Mouse (Mus musculus) adrenal gland, adult 8-10 months (tissue): Measurements from ENCODE around the gene Atp13a1. TPM values are rescaled to one million over a fixed set of nuclear protein-coding genes. Genes with fewer than 3 reads are reported as not detected.

Source experiments
- DNase-seq: peaks from one replicate; pipeline ENCODE4 v3.0.0; 2022
- total RNA-seq, 4 experiments: library from RNA; stranded (reverse); gene quantifications; 2 replicates each; pipeline ENCODE4 v1.2.4; 2022

Gene Atp13a1
- 10 to 100 TPM; 38.4 to 44.3 (median 40.4) TPM for total RNA-seq

DNA sequence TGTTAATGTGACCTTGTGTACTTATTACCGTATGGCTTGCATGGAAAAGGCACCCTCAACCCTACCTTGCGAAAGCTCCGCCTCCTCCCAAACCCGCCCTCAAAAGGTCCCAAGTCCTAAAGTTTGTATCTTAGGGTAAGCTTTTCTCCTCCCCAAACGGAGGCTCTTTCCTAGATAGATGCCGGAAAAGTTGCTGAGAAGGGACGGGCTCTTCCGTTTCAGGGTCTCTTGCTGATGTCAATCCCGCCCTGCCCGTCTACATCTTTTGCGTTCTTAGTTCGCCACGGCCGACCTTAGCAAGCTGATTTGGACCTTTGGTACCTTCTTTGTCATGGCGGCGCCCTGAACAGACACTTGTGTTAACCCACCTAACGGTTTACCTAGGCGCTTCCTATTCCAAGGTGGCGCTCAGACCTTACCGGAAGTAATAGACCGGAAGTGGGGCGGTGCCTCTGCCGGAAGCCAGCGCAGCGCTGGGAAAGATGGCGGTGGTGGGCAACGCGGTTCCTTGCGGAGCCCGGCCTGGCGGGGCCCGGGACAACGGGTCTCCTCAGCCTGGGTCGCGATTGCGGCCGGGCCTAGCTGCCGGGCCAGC is at the start of gene Atp13a1, which contains the start of gene Zfp866:
Gene Atp13a1, plus strand, starts transcription at position 391 of the 595 bp plus-strand sequence.
Gene Zfp866, minus strand, starts transcription at position 406 of the 595 bp plus-strand sequence.
- peak; percentile 78 for DNase-seq

GRCm38 (mm10) chr8:69741231-69741630 is 49.7 kb upstream of the Atp13a1 start:
- no peak for DNase-seq

DNA sequence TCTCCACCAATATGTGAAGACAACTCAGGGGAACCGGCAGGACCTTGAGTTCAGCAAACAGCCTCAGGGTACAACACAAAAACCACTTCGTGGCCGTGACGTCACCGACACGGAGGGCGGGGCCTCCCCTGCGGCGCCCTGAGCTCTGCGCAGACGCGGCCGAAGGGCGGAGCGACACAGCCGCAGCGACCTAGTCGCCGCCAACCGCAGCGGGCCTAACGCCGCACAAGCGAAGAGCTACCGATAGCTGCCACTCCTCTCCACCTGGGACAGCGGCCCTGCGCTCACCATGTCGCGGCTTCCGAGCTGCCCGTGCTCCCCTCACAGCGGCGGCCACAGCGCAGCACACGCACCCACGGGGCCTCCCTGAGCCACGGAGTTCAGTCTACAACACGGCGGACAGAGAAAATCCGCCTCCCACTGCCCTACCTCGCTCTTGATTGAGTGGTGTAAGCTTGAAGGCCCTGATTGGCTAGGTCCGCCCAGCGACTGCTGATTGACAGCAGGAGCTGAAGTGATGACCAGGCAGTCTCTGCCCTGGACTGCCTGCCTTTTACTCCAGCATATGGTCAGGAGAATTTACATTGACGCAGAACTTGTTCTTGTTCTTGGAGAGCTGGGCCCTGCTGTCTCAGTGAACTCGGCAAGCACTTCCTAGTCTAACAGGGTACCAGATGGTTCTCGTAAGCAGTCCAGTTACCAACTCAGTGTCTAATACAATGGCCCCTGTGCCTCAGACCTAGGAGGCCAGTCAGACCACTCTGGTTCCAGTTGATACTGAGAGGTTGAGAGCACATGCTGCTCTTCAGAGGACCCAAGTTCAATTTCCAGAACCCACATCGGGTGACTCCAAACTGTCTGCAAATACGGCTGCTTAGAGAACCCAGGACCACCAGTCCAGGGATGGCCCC is 41.2 kb upstream of the Atp13a1 start, which contains the start of gene Zfp963:
Gene Zfp963, minus strand, starts transcription at position 427 of the 911 bp plus-strand sequence.
- peak; percentile 91 for DNase-seq

DNA sequence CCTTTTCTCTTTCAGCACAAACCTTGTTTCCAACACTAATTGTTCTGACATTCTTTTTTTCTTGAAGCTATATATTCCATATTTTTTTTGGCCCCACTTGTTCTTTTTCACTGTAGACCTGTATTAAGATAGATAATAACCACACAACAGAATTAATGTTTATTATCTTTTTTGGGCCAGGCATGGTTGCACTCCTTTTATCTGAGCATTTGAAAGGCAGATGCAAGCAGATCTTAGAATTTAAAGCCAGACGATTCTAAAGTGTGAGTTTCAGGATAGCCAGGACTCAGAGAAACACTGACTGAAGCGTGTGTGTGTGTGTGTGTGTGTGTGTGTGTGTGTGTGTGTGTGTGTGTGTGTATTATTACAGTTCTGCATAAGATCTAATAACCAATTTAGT is 38.5 kb upstream of the Atp13a1 start:
- no peak for DNase-seq

DNA sequence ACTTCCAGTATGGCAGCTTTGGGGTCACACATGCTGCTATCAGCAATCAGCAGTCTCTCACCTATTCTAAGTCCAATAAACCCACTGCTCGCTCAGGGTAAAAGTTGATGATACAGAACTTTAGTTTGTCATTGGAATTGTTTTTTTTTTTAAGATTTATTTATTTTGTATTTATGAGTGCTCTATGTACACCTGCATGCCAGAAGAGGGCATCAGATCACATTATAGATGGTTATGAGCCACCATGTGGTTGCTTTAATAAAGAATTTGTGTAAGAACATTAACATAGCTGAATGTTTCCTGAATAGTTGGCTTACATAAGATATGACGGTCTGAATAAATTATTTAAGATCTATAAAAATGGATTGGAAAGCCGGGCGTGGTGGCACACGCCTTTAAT is 32.6 kb upstream of the Atp13a1 start:
- DNase-seq = no peak

- DNase-seq = no peak
These were observed 29.0 kb upstream of the Atp13a1 start for GRCm38 (mm10) chr8:69761814-69762445.

GRCm38 (mm10) chr8:69771221-69771620 is 19.7 kb upstream of the Atp13a1 start:
- no peak for DNase-seq

GRCm38 (mm10) chr8:69772106-69772505 is 18.9 kb upstream of the Atp13a1 start:
- no peak for DNase-seq

- peak; percentile 87 for DNase-seq
These were observed 16.3 kb upstream of the Atp13a1 start, which contains the start of gene Gm20422 for GRCm38 (mm10) chr8:69774503-69775148. Gene Gm20422 (minus strand): TSS chr8:69774886.

DNA sequence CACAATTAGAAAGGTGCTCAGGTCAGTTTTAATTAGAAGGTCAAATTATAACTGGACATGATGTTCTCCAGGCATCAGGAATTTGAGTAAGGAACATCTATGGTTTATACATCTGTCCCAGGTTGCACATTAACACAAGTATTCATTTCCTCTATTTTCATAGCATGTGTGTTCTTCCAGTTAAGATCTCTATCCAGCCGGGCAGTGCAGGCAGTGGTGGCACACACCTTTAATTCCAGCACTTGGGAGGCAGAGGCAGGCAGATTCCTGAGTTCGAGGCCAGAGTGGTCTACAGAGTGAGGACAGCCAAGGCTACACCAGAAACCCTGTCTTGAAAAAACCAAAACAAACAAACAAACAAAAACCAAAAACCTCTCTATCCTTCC is 15.8 kb upstream of the Atp13a1 start:
- DNase-seq = no peak

DNA sequence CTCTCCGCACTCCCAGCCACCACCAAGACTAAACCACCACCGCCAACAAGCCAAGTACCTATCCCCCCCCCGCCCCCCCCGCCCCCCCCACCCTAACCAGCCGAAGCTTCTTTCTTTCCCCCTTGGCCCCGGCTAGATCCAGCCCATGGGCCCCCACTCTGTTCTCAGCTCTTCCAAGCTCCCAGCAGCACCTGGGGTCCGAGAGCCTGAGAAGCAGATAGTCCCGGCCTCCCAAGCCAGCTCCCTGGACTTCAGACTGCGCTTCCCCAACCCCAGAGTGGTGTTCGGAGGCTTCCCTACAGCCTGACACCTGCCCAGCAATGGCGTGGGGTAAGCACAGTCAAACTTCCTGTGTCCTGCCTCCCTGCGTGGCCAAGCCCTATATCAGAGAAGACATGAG is 13.9 kb upstream of the Atp13a1 start:
- no peak for DNase-seq

DNA sequence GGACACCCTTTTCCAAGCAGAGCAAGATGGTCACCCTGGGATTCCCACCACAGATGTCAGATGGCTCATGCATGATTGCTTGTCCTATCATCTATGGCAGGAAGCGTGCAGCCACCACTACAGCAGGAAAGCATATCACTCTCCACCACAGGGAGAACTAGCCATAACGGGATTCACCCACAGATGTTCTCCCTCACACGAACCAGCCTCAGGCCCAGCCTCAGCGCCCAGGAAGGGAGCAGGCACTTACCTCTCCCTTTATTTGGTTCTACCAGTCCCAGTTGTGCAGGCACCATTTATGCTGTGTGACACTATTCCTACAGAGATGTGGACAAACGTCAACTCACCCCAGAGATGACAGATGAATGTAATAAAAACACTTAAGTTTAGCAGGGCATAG is 1.9 kb upstream of the Atp13a1 start:
- DNase-seq = no peak

DNA sequence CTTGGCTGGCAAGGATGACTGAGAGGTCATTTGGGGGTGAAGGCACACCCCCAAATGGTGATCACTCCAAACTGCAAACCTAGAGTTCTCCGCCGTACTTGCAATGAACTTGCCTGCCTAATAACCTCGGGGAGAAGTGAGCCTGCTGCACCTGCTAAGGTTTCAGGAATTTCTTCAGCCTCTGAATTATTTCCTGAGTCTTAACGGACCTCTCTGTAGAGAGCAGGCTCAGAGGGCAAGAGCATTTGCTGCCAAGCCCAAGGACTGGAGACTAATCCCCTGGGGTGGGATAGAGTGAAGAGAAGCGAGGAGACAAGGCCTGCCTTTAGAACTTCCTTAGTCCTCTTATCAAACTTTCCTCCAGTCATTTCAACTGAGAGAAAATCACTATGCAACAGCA is 1.2 kb upstream of the Atp13a1 start:
- no peak for DNase-seq

DNA sequence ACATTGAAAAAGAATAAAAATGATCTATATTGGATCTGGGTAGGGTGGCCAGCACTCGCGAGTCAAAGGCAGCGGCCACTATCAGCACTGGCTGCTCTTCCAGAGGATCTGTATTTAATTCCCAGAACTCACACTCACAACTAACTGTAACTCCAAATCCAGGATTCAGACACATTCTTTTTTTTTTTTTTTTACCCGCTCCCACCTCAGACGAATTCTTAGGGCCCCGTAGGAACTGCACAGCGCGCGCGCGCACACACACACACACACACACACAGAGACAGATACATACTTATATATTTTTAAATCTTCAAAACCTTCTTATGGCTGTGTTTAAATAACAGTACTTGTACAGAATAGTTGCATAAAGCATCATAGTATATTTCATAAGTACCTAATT is 599 bp upstream of the Atp13a1 start:
- no peak for DNase-seq

GRCm38 (mm10) chr8:69791415-69792068 is 579 bp downstream of the Atp13a1 start:
- no peak for DNase-seq

GRCm38 (mm10) chr8:69793666-69794065 is 2.7 kb downstream of the Atp13a1 start:
- no peak for DNase-seq

DNA sequence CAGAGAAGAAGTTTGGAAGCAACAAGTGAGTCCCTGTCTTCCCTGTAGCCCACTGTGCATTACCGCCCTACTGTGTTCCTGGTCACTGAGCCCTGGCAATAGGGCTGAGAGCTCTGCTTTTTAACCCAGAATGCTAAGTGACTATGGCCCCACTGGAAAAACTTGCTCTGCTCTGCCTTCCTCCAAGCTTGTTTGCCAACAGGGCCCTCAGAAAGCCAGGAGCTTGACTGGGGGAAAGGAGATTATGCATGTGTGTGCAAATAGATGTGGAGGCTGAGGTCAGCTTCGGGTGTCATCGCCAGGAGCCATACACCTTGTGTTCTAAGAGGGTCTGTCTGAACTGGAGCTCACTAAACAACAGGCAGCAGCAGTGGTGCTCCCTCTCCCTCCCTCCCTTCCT is 3.1 kb downstream of the Atp13a1 start:
- no peak for DNase-seq

- DNase-seq = no peak
These were observed 3.9 kb downstream of the Atp13a1 start for GRCm38 (mm10) chr8:69794901-69795300.

DNA sequence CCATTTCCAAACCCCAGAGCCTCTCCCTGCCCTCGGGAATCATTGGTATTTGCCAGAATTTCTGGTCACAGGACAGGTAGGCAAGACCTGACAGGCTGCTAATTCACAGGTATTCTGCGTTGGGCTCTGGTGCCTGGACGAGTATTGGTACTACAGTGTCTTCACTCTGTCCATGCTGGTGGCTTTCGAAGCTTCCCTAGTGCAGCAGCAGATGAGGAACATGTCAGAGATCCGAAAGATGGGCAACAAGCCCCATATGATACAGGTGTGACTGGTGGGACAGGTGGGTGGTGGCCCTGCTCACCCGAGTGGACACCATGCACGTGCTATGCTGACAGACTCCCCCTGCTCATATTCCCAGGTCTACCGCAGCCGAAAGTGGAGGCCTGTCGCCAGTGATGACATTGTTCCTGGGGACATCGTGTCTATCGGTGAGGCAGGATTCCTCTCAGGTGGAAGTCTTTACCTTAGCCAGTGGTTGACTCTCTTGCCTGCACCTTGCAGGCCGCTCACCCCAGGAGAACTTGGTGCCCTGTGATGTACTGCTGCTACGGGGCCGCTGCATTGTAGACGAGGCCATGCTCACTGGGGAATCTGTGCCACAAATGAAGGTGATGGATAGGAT is 5.9 kb downstream of the Atp13a1 start:
- no peak for DNase-seq

- no peak for DNase-seq
These were observed 6.7 kb downstream of the Atp13a1 start for GRCm38 (mm10) chr8:69797661-69798060.

GRCm38 (mm10) chr8:69799261-69799660 is 8.3 kb downstream of the Atp13a1 start:
- DNase-seq = no peak

DNA sequence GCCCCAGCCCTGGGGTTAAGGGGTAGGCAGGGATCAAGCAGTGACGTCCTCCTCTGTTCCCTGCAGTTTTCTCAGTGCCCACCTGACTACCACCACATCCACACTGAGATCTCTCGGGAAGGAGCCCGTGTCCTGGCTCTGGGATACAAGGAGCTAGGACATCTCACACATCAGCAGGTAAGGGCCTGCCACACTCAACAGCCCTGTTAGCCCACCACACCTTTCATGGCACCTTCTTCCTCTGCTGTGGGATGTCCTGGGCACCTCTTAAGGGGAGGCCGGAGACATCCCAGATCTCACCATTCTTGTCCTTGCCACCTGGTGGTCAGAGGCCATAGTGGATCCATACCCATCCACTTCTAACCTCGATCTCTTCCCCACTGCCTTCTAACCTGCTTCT is 9.0 kb downstream of the Atp13a1 start:
- no peak for DNase-seq
